Mouse (Mus musculus): ENCODE data around the gene Olfr1447.

Olfr1447 gene

GRCm38 (mm10) chr19:12903643-12904042 lies at the start of gene Olfr1447:
Olfr1447 (minus strand) TSS chr19:12903743.
- in situ Hi-C loops (cut with MboI; ENCODE audit: unreplicated experiment in 2 of 2), result no loop called here

- in situ Hi-C loops (cut with MboI; ENCODE audit: unreplicated experiment in 2 of 2), result no loop called here
Observed at GRCm38 (mm10) chr19:12949958-12950357, 46.4 kb upstream of the Olfr1447 start, which contains the start of gene Olfr1450. Olfr1450 (plus strand) TSS chr19:12950258.

- in situ Hi-C loops (cut with MboI; ENCODE audit: unreplicated experiment in 2 of 2), result no loop called here
Observed at GRCm38 (mm10) chr19:12930540-12930939, 27.0 kb upstream of the Olfr1447 start, which contains the start of gene Olfr1449. Olfr1449 (plus strand) TSS chr19:12930840.

GRCm38 (mm10) chr19:12924319-12924718 lies 20.8 kb upstream of the Olfr1447 start, which contains the start of gene Olfr1448:
Olfr1448 (minus strand) TSS chr19:12924419.
- in situ Hi-C loops (cut with MboI; ENCODE audit: unreplicated experiment in 2 of 2), result no loop called here

DNA sequence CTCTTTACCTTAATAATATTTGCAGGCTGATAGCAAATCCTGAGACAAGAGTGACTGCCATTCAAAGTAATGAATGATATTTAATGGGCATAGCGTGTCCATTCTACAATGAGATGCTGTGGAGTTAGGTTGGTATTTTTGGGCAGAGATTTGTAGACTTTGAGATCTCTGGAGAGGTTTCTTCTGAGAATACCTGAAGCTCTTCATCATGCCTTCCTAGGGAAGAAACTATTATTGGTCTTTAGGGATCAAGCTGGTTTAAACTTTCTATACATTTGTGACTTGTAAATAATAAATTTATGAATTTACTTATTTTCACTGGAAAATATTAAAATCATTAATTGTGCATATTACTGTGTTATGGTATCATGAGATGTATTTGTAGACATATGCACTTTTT lies 10.1 kb downstream of the Olfr1447 start, which contains the start of gene Olfr1446:
Olfr1446 (minus strand) TSS at position 101 of the 400 bp plus-strand sequence.
- in situ Hi-C loops (cut with MboI; ENCODE audit: unreplicated experiment in 2 of 2), result no loop called here

GRCm38 (mm10) chr19:12883555-12883954 lies 20.0 kb downstream of the Olfr1447 start, which contains the start of gene Olfr1445:
Olfr1445 (plus strand) TSS chr19:12883855.
- in situ Hi-C loops (cut with MboI; ENCODE audit: unreplicated experiment in 2 of 2), result no loop called here

DNA sequence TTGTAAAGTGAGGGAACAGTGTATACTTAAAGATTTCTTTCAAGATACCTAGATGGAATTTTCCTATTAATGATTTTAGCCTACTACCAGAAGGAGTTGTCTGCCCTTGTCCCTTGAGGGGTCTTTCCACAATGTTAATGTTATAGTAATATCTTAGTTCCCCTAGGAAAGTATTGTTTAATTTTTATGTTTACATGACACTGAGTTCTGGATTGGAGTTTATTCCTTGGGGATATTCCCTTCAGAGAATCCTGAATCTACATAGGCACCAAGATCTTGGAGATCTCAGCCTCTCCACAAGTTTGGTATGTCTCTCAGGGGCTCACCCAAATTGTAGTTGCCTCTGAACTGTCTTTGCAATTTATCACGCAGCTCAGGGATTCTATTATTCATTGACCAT lies 46.6 kb downstream of the Olfr1447 start, which contains the start of gene Olfr1444:
Olfr1444 (plus strand) TSS at position 301 of the 400 bp plus-strand sequence.
- in situ Hi-C loops (cut with MboI; ENCODE audit: unreplicated experiment in 2 of 2), result no loop called here

Measured in v-Abl transformed pro-B cells (cell line).